Mouse (Mus musculus): ENCODE measurements around the gene Rbbp6. TPM values are rescaled to one million over a fixed set of nuclear protein-coding genes. Genes with fewer than 3 reads are reported as not detected.
A peak's percentile ranks its signal among the peaks of the same experiment; 100 is the strongest.

The Rbbp6 gene
- polyA plus RNA-seq, 1 experiment from 2014 or later: 37.1 TPM

DNA sequence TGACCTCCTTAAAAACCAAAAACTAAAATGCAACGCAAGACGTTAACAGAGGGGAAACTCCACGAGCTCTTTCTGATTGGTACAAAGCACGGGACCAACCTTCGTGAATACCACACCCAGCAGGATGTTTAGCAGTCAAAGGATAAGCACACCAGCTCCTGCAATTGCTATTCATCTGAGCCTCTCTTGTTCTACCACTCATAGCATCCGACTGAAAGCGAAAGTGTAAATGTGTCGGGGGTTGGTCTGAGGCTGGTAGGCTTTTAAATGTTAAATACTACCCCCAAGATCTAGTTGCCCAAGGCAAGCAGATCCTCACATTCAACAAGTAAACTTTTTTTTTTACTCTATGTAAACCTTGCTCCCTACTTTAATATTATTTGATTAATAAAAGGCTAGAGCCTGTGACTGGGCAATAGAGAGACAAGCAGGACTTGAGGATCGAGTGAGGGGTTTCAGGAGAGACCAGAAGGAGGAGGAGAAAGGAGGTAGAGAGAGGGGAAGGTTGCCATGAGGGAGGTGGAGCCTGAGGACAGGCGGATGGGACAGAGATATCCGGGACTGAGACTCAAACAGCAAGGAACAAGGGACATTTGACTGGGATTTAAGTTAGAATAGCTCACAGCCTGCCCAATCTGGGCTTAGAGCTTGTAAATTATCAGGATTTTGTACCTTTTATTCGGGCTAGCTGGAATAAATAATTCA lies 25.0 kb upstream of the Rbbp6 start:
- Histone ChIP-seq H3K9ac (replicated peaks; ENCODE audit: low read depth, low read length) (no peak overlapping the region), H3K4me3 (ENCODE audit: low read depth, low read length) (no peak overlapping the region), H3K9me3 (ENCODE audit: control insufficient read depth, low read length) (no peaks in the 10 kb centered on the region), H3K27ac (ENCODE audit: low read depth, low read length) (no peak overlapping the region), H3K27me3 (ENCODE audit: control insufficient read depth, insufficient read depth, low read length) (no peaks in the 10 kb centered on the region), H3K4me1 (ENCODE audit: control insufficient read depth, insufficient read depth, low read length) (no peaks in the 10 kb centered on the region), H3K36me3 (ENCODE audit: control insufficient read depth, insufficient read depth, low read length) (no peaks in the 10 kb centered on the region), H3K4me2 (ENCODE audit: low read depth, low read length) (peak overlapping the region; percentile 12; the same call in 1 of the 2 replicates)
- WGBS: 11% methylated on average over 12 of the region's 12 CpGs
- ATAC-seq (ENCODE audit: low read depth): no peak

DNA sequence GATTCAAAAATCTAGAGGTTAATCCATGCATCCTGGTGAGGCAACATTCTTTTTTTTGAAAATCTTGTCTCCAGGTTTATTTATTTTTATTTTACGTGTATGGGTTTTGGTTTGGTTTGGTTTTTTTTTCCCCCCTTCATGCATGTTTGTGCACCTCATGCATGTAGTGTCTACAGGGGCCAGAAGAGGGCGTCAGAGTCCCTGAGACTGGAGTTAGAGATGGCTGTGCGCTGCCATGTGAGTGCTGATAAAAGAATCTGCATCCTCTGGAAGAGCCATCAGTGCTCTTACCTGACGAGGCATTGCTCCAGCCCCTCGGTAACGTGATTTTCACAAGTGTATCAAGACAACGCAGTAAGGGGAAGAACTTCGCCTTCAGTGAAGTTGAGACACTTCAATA lies 23.4 kb upstream of the Rbbp6 start:
- Histone ChIP-seq H3K36me3 (ENCODE audit: control insufficient read depth, insufficient read depth, low read length) (no peaks in the 10 kb centered on the region), H3K27ac (ENCODE audit: low read depth, low read length) (no peak overlapping the region), H3K4me2 (ENCODE audit: low read depth, low read length) (no peak overlapping the region), H3K9ac (replicated peaks; ENCODE audit: low read depth, low read length) (no peak overlapping the region), H3K27me3 (ENCODE audit: control insufficient read depth, insufficient read depth, low read length) (no peaks in the 10 kb centered on the region), H3K9me3 (ENCODE audit: control insufficient read depth, low read length) (no peaks in the 10 kb centered on the region), H3K4me3 (ENCODE audit: low read depth, low read length) (no peak overlapping the region), H3K4me1 (ENCODE audit: control insufficient read depth, insufficient read depth, low read length) (no peaks in the 10 kb centered on the region)
- WGBS: 94% methylated on average over 8 of the region's 8 CpGs
- no peak for ATAC-seq (ENCODE audit: low read depth)

DNA sequence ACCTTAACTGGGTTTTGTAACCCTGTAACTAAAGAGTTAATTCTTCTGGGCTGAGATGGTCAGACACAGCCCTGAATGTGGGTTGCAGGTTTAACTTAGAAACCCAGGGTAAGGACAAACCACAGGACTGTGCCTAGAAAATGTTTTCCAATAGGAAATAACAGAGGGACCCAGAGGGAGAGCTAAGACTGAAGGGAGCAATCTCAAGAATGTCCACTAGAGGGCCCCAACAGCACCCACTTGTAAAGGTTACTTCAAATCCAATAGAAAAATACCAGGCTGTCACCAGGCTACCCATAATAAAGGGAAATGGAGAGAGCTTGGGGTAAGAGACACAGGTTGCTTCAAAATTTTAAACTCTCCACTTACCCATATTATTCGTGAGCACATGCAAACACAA lies 20.3 kb upstream of the Rbbp6 start:
- H3K27me3 ChIP-seq (ENCODE audit: control insufficient read depth, insufficient read depth, low read length): no peaks in the 10 kb centered on the region
- H3K9me3 ChIP-seq (ENCODE audit: control insufficient read depth, low read length): no peaks in the 10 kb centered on the region
- no peaks in the 10 kb centered on the region for H3K4me1 ChIP-seq (ENCODE audit: control insufficient read depth, insufficient read depth, low read length)
- no peak overlapping the region for H3K4me2 ChIP-seq (ENCODE audit: low read depth, low read length)
- no peak overlapping the region for H3K4me3 ChIP-seq (ENCODE audit: low read depth, low read length)
- no peak overlapping the region for H3K27ac ChIP-seq (ENCODE audit: low read depth, low read length)
- H3K36me3 ChIP-seq (ENCODE audit: control insufficient read depth, insufficient read depth, low read length): no peaks in the 10 kb centered on the region
- 0% methylated on average over 1 of the region's 1 CpGs for WGBS
- H3K9ac ChIP-seq (replicated peaks; ENCODE audit: low read depth, low read length): no peak overlapping the region
- ATAC-seq (ENCODE audit: low read depth): peak; percentile 31; the same call in 1 of the 2 replicates

DNA sequence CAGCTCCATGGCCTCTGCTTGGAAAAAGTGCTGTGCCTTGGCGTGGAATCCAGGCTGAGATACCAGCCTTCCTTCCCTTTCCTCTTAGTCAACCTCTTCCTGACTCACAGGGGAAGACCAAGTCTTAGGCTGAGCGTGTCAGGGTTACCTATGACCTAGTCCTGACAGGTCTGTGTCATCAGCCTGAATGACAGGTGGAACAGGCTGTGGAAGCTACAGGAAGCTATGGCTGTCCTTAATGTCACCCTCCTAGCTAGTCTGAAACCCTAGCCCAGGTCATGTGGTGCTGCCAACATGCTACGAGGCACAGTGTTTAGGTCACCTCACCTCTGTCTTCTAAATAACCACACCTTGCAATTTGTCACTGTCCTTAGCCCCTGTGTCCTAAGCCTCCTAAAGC lies 16.2 kb upstream of the Rbbp6 start:
- Histone ChIP-seq H3K4me1 (ENCODE audit: control insufficient read depth, insufficient read depth, low read length) (no peaks in the 10 kb centered on the region), H3K27me3 (ENCODE audit: control insufficient read depth, insufficient read depth, low read length) (no peaks in the 10 kb centered on the region), H3K9ac (replicated peaks; ENCODE audit: low read depth, low read length) (no peak overlapping the region), H3K9me3 (ENCODE audit: control insufficient read depth, low read length) (no peaks in the 10 kb centered on the region), H3K4me2 (ENCODE audit: low read depth, low read length) (no peak overlapping the region), H3K4me3 (ENCODE audit: low read depth, low read length) (no peak overlapping the region), H3K36me3 (ENCODE audit: control insufficient read depth, insufficient read depth, low read length) (no peaks in the 10 kb centered on the region), H3K27ac (ENCODE audit: low read depth, low read length) (no peak overlapping the region)
- ATAC-seq (ENCODE audit: low read depth): no peak
- WGBS: 78% methylated on average over 3 of the region's 3 CpGs

DNA sequence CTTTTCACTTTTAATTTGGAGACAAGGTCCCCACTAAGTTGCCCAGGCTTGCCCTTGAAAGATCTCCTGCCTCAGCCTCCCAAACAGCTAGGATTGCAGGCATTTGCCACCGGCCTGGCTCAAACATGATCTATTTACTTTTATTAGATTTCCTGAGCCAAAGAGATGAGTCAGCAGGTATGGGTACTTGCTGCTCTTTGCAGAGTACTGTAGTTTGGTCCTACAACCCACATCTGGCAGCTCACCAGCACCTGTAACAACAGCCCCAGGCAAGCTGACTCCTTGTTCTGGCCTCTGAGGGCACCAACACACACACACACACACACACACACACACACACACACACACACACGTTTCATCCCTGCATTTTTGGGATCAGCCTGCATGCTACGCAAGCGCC lies 14.0 kb upstream of the Rbbp6 start:
- ATAC-seq (ENCODE audit: low read depth): no peak
- no peaks in the 10 kb centered on the region for H3K9me3 ChIP-seq (ENCODE audit: control insufficient read depth, low read length)
- WGBS: 78% methylated on average over 4 of the region's 4 CpGs
- H3K27me3 ChIP-seq (ENCODE audit: control insufficient read depth, insufficient read depth, low read length): no peaks in the 10 kb centered on the region
- H3K4me3 ChIP-seq (ENCODE audit: low read depth, low read length): no peak overlapping the region
- H3K36me3 ChIP-seq (ENCODE audit: control insufficient read depth, insufficient read depth, low read length): no peaks in the 10 kb centered on the region
- no peak overlapping the region for H3K9ac ChIP-seq (replicated peaks; ENCODE audit: low read depth, low read length)
- H3K27ac ChIP-seq (ENCODE audit: low read depth, low read length): no peak overlapping the region
- no peaks in the 10 kb centered on the region for H3K4me1 ChIP-seq (ENCODE audit: control insufficient read depth, insufficient read depth, low read length)
- no peak overlapping the region for H3K4me2 ChIP-seq (ENCODE audit: low read depth, low read length)

DNA sequence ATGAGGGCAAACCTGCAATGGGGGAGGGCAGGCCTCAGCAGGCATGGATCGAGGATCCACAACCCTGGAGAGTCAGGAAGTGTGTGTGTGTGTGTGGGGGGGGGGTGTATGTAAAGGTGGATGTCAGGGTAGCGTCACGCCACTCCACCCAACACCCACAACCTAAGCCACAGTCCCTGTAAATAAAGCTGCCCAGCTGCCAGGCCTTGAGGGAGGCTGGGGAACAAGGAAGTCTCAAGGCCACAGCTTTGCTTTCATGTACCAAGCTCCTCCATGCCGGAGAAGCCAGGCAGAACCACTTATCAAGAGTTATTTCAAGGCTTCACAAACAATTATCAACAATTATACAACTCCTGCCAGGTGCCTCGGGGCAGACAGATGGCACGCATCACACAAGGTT lies 13.4 kb upstream of the Rbbp6 start:
- Histone ChIP-seq H3K27me3 (ENCODE audit: control insufficient read depth, insufficient read depth, low read length) (no peaks in the 10 kb centered on the region), H3K36me3 (ENCODE audit: control insufficient read depth, insufficient read depth, low read length) (no peaks in the 10 kb centered on the region), H3K4me2 (ENCODE audit: low read depth, low read length) (no peak overlapping the region), H3K4me3 (ENCODE audit: low read depth, low read length) (no peak overlapping the region), H3K9ac (replicated peaks; ENCODE audit: low read depth, low read length) (no peak overlapping the region), H3K4me1 (ENCODE audit: control insufficient read depth, insufficient read depth, low read length) (no peaks in the 10 kb centered on the region), H3K9me3 (ENCODE audit: control insufficient read depth, low read length) (no peaks in the 10 kb centered on the region), H3K27ac (ENCODE audit: low read depth, low read length) (no peak overlapping the region)
- no peak for ATAC-seq (ENCODE audit: low read depth)
- WGBS: 79% methylated on average over 6 of the region's 6 CpGs

DNA sequence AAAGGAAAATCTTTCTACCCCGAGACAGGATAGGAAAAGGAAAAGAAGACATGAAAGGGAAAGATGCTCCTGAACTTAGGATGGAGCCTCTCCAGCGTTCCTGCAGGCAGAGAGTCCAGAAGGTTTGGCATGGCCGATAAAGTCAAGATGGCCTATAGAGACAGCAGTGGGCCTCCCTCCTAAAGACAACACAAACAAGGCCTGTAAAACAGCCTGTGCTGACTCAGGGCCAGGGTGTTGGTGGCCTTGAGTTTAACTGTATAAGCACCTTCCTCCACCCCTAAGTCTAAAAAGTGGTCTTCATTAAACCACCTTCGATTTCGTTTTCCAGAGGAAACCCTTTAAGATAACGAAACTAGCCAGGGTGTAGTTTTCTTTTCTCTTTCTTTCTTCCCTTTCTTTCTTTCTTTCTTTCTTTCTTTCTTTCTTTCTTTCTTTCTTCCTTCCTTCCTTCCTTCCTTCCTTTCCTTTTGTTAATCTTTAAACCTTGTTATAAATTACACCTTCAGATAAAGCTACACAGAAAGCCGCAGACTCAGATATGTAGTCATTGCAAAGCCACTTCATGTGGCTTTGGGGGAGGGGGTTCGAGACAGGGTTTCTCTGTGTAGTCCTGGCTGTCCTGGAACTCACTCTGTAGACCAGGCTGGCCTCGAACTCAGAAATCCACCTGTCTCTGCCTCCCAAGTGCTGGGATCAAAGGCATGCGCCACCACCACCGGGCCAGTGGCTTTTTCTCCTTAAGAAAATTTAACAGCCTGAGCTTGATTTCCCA lies 10.8 kb upstream of the Rbbp6 start:
- Histone ChIP-seq H3K4me1 (ENCODE audit: control insufficient read depth, insufficient read depth, low read length) (no peaks in the 10 kb centered on the region), H3K9ac (replicated peaks; ENCODE audit: low read depth, low read length) (no peak overlapping the region), H3K9me3 (ENCODE audit: control insufficient read depth, low read length) (no peaks in the 10 kb centered on the region), H3K4me3 (ENCODE audit: low read depth, low read length) (no peak overlapping the region), H3K27ac (ENCODE audit: low read depth, low read length) (no peak overlapping the region), H3K36me3 (ENCODE audit: control insufficient read depth, insufficient read depth, low read length) (no peaks in the 10 kb centered on the region), H3K27me3 (ENCODE audit: control insufficient read depth, insufficient read depth, low read length) (no peaks in the 10 kb centered on the region), H3K4me2 (ENCODE audit: low read depth, low read length) (no peak overlapping the region)
- WGBS: 90% methylated on average over 11 of the region's 11 CpGs
- no peak for ATAC-seq (ENCODE audit: low read depth)

DNA sequence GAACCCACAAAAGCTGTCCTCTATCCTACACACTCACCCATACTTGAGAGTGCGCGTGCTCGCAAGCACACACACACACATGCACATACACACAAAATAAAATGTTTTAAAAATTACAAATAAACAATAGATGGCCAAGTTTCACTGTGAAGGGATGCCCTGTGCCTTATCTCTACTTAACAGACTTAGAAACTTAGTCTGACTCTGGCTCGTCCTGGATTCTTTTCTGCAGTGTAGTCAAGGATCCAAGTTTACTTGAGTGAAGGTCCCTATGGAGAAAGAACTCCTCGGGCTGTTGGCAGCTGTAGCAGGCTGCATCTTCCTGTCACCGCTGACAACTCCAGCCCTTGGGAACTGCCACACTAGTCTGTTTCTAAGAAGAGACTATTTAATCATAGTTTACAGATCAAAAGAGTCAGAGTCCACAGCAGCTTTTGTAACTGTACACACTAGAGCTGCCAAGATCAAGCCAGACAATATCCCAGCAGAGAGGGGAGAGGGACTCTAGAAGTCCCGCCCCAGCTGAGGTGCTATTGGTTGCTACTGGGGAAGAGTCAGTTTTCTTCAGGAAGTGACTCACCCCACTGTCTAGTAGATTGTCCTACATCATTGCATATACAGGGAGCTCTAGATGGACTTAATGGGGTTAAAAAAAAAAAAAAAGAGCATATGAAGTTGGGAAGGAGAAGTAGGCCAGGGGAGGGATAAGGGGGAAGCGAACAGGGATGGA lies 10.1 kb upstream of the Rbbp6 start:
- Histone ChIP-seq H3K4me2 (ENCODE audit: low read depth, low read length) (no peak overlapping the region), H3K9ac (replicated peaks; ENCODE audit: low read depth, low read length) (no peak overlapping the region), H3K4me1 (ENCODE audit: control insufficient read depth, insufficient read depth, low read length) (no peaks in the 10 kb centered on the region), H3K36me3 (ENCODE audit: control insufficient read depth, insufficient read depth, low read length) (no peaks in the 10 kb centered on the region), H3K9me3 (ENCODE audit: control insufficient read depth, low read length) (no peaks in the 10 kb centered on the region), H3K27ac (ENCODE audit: low read depth, low read length) (no peak overlapping the region), H3K27me3 (ENCODE audit: control insufficient read depth, insufficient read depth, low read length) (no peaks in the 10 kb centered on the region), H3K4me3 (ENCODE audit: low read depth, low read length) (no peak overlapping the region)
- no peak for ATAC-seq (ENCODE audit: low read depth)
- WGBS: 85% methylated on average over 8 of the region's 8 CpGs

DNA sequence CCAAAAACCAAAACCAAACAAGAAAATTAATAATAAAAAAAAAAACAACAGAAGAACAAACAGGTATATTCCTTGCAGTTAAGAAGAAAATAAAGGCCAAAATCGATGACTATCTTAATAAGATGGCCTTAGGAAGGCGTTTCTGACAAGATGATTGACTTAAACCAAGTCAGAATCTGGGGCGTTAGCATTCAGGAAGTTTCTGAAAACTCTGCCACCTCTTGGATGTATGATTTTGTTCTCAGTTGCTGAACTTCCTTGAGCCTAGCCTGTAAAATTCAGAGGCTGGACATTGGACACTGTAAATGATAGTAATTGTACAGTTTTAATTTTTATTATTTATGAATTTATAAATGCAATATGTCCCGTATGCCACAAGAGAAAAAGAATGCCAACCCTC lies 3.3 kb downstream of the Rbbp6 start:
- peak overlapping the region; percentile 91; the same call in 1 of the 2 replicates for H3K27ac ChIP-seq (ENCODE audit: low read depth, low read length)
- no peaks in the 10 kb centered on the region for H3K27me3 ChIP-seq (ENCODE audit: control insufficient read depth, insufficient read depth, low read length)
- peak overlapping the region; percentile 98 for H3K4me2 ChIP-seq (ENCODE audit: low read depth, low read length)
- WGBS: 58% methylated on average over 4 of the region's 4 CpGs
- H3K36me3 ChIP-seq (ENCODE audit: control insufficient read depth, insufficient read depth, low read length): no peaks in the 10 kb centered on the region
- no peaks in the 10 kb centered on the region for H3K9me3 ChIP-seq (ENCODE audit: control insufficient read depth, low read length)
- H3K9ac ChIP-seq (replicated peaks; ENCODE audit: low read depth, low read length): no peak overlapping the region
- H3K4me1 ChIP-seq (ENCODE audit: control insufficient read depth, insufficient read depth, low read length): peaks cover 20% of the 10 kb centered on the region
- ATAC-seq (ENCODE audit: low read depth): no peak
- no peak overlapping the region; the same call in 1 of the 2 replicates for H3K4me3 ChIP-seq (ENCODE audit: low read depth, low read length)
